Mouse (Mus musculus) G1E (cell line): Measurements from ENCODE around the gene Sqstm1.

ENCODE experiments used
- CTCF ChIP-seq: IDR thresholded peaks from 2 replicates; pipeline ENCODE4 v1.5.1; 2012; ENCODE audit warnings: low read depth, low read length, inconsistent platforms, mixed read lengths
- GATA2 ChIP-seq: IDR thresholded peaks from 2 replicates; pipeline ENCODE4 v1.6.1; 2012; ENCODE audit warnings: low read depth, low read length, inconsistent platforms, borderline replicate concordance

GRCm38 (mm10) chr11:50238324-50238723 is 27.7 kb upstream of the Sqstm1 start, which contains the start of gene Ltc4s:
- no peak for TF ChIP-seq CTCF
- TF ChIP-seq GATA2: no peak
